Mouse (Mus musculus) heart, postnatal 25 days (tissue): ENCODE results near the gene Tnfsf15. TPM values are rescaled to one million over a fixed set of nuclear protein-coding genes. Genes with fewer than 3 reads are reported as not detected.

ENCODE experiments used
- DNase-seq: peaks from one replicate; pipeline ENCODE4 v3.0.0; 2022; ENCODE audit warnings: low spot score
- intact Hi-C: fragments of 180-260 bp; cut with DNase I; formaldehyde crosslinking; loops from one replicate; pipeline ENCODE4 v1.15.1; 2025
- total RNA-seq, 2 experiments: library from RNA; stranded (reverse); gene quantifications; 2 replicates each; pipeline ENCODE4 v1.2.3; 2021

The Tnfsf15 gene
- total RNA-seq, 2 experiments from 2014 or later, result not detected

GRCm38 (mm10) chr4:63687429-63687828, 57.5 kb downstream of the Tnfsf15 start:
- no peak for DNase-seq
- intact Hi-C loops, result loop anchor here (2.0 to 10.0 kb wide), 4 partner anchors 95 to 807 kb away; no protein-coding TSS in a partner anchor

DNA sequence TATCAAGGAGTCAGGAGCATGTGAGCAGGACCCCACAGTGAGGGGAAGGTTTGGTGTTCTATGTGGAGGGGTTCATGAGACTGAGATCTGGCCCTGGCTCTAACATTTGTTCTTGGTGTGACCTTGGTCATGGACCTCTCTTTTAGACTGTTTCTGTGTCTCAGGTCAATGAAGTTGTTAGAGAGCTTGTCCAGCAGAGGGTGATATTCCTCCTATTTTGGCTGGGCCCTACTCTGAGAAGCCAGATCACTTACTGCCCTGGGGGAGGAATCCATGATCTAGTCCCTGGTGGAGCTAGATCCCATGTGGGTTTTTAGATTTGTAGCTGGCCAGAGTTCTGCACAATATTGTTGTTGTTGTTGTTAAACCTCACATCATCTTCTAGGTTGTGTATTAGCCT, 58.8 kb downstream of the Tnfsf15 start:
- intact Hi-C loops, result loop anchor here (1.0 to 10.0 kb wide), 5 partner anchors 96 to 809 kb away; no protein-coding TSS in a partner anchor

GRCm38 (mm10) chr4:63685253-63685525, 59.7 kb downstream of the Tnfsf15 start:
- intact Hi-C loops, result loop anchor here (5.0 to 10.0 kb wide), 3 partner anchors 97 to 810 kb away; no protein-coding TSS in a partner anchor
- DNase-seq, result no peak

More for the DNA sequence above, 58.8 kb downstream of the Tnfsf15 start:
- DNase-seq, result no peak

DNA sequence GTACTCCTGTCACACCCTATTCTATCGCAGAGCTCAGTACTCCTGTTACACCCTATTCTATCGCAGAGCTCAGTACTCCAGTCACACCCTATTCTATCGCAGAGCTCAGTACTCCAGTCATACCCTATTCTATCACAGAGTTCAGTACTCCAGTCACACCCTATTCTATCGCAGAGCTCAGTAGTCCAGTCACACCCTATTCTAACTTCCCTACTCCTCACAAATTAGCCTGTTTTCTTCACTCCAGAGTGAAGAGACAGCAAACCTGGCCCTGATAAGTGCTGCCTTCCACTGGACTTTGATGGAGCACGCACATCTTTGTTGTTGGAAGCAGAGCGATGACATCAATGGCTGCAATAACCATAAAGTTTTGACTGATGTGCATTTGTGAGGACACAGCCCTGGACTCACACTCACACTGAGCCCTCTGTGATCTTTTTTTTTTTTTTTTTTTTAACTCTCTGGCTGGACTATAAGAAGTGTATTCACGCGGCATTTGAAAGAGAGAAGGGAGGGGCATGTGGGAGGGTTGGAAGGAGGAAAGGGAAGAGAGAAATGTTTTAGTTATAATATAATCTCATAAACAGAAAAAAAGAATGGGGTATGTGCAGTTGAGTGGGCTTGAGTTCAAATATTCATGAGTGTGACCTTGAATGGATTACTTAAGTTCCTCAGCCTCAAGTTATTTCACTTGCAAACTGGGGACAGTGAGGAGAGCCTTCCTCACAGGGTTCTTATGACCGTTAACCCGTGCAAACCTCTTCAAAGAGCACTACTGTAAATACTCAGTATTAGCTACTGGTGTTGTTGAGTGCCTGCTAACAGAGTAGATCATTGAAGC, 60.3 kb downstream of the Tnfsf15 start:
- intact Hi-C loops, result loop anchor here (5.0 to 10.0 kb wide), 3 partner anchors 98 to 810 kb away; no protein-coding TSS in a partner anchor

GRCm38 (mm10) chr4:63683716-63684115, 61.2 kb downstream of the Tnfsf15 start:
- no peak for DNase-seq
- intact Hi-C loops, result loop anchor here (10.0 kb wide), 1 partner anchor 811 kb away; no protein-coding TSS in a partner anchor

More for the DNA sequence above, 60.3 kb downstream of the Tnfsf15 start:
- no peak for DNase-seq

DNA sequence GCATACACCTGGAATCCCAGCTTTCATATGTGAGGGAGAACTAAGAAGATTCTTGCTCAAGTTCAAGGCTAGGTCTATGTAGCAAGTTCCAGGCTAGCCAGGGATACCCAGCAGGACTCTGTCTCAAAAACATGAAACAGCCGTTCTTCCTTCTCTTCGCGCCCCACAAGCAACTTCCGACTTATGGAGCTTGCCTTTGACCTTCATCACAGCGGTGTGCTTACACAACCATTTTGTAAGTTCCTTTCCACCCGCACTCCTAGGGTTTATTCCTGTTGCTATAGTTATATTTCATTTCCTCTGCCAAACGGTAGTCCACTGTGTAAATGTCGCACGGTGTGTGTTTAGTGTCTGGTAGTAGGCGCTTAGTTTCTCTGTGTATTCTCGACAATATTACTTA, 61.9 kb downstream of the Tnfsf15 start:
- intact Hi-C loops, result loop anchor here (10.0 kb wide), 1 partner anchor 812 kb away; no protein-coding TSS in a partner anchor
- DNase-seq, result no peak

DNA sequence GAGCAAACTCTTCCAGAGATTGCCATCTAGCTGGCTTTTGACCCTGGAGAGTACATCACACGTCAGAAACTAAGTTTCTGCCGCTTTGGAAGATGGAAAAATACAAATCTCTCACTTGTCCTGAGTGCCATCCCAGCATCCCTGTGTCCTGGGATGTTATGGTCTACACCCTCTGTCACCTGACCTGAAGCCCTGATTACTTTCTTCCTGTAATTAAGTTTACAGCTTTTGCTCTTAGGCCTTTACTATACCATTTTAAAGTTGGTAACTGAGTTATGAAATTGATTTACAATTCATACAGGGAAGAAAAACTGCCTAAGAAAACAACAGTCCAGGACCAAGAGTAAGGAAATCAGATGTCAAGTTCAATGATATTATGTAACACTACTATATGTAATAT, 62.5 kb downstream of the Tnfsf15 start:
- intact Hi-C loops, result loop anchor here (10.0 kb wide), 1 partner anchor 812 kb away; no protein-coding TSS in a partner anchor
- DNase-seq, result no peak

- DNase-seq, result no peak
- intact Hi-C loops, result loop anchor here (10.0 kb wide), 1 partner anchor 813 kb away; no protein-coding TSS in a partner anchor
Observed at GRCm38 (mm10) chr4:63681557-63681956, 63.4 kb downstream of the Tnfsf15 start.

Other genes with a start within 250 kb of the Tnfsf15 start
- 10 to 100 TPM; 36.9 to 41.9 TPM for gene Whrn, start 249.1 kb downstream of the Tnfsf15 start, total RNA-seq
- gene Atp6v1g1, start 200.3 kb downstream of the Tnfsf15 start, total RNA-seq, result 100 to 1,000 TPM; 144 to 162 TPM
- gene Tmem268, start 186.3 kb downstream of the Tnfsf15 start, total RNA-seq, result 10 to 100 TPM in 1 of 2 experiments, 1 to 10 TPM in 1; 9.8 to 10.9 TPM
- not detected for gene Gm11213, start 139.9 kb downstream of the Tnfsf15 start, total RNA-seq
- gene Tex48, start 122.7 kb downstream of the Tnfsf15 start, total RNA-seq, result not detected
- gene Gm11214, start 81.7 kb downstream of the Tnfsf15 start, total RNA-seq, result not detected
- not detected for gene Tnfsf8, start 116.2 kb upstream of the Tnfsf15 start, total RNA-seq